Mouse (Mus musculus): ENCODE results near the gene U2surp.

Gene U2surp

DNA sequence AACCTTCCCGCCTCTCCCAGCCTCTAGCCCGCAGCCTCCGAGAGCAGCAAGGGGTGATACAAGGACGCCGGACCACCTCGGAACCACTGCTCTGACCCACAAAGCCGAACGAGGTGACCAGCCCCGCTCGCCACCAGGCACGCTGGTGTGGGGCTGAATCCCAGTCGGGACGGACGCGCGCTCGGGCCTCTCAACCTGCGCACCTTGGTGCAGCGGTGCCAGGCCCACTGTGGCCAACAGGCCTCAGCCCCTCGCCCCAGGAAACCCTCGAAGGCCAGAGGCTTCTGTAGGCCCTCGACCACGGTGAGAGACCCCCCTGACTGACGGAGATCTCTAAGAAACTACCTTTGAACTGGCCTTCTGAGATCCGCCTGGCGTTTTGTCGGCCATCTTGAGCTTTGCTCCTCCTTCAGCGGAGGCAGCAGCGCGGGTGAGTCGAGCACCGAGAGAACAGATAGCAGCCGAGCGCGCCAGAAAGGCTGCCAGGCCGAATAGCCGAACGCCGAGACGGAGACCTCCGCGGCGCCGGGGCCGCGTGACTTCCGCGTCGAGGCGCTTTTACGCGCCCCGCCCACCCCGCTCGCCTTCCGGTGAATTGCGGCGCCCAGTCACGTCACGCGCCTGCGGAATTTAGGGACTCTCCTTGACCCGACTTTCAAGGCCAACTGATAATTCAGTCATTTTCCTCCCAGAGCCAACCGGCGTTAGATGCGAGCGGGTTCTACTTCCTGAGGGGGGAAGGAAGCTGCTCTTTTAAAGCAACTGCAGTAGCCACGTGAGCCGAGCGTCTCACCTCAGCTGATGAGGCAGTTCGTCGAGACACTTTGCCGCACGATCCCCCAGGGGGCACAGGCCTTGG is at the start of gene U2surp:
U2surp (minus strand) TSS at position 525 of the 859 bp plus-strand sequence.
- DNase-seq (ENCODE audit: low spot score in 2 of 2), result peak; percentile 93 to 96

DNA sequence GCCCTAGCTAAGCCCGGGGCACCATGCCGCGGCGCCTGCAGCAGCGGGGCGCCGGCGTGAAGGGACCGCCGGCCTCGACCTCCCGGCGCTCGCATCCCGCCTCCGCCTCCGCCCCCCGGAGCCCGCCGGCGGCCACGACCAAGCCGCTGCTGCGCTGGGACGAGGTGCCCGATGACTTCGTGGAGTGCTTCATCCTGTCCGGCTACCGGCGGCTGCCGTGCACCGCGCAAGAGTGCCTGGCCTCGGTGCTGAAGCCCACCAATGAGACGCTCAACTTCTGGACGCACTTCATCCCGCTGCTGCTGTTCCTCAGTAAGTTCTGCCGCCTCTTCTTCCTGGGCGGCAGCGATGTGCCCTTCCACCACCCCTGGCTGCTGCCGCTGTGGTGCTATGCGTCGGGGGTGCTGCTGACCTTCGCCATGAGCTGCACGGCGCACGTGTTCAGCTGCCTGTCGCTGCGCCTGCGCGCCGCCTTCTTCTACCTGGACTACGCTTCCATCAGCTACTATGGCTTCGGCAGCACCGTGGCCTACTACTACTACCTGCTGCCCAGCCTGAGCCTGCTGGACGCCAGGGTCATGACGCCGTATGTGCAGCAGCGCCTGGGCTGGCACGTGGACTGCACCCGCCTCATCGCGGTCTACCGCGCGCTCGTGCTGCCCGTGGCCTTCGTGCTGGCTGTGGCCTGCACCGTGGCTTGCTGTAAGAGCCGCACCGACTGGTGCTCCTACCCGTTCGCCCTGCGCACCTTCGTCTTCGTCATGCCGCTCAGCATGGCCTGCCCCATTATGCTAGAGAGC is 48.3 kb upstream of the U2surp start:
- DNase-seq (ENCODE audit: low spot score in 2 of 2), result no peak

- DNase-seq (ENCODE audit: low spot score in 2 of 2), result no peak
These were observed 47.5 kb upstream of the U2surp start, which contains the start of gene Paqr9 for GRCm38 (mm10) chr9:95559059-95559935. TSS of gene Paqr9 (plus strand) at chr9:95559657.

DNA sequence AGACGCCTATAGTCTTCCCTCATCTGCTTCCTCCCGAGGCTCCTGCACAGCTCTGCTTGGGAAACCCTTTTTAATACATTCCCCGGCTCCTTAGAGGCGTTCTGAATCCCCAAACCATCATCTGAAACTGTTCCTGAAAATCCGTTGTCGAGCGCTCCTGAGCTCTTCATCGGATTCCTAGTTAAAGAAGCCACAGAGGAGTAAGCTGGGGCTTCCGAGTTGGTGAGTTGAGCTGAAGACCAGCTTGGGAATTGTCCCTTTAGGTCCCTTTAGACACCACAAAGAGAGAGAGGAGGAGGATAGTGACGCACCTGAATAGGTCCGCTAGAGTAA is 46.9 kb upstream of the U2surp start:
- no peak for DNase-seq (ENCODE audit: low spot score in 2 of 2)

- DNase-seq (ENCODE audit: low spot score in 2 of 2), result no peak
These were observed 45.9 kb upstream of the U2surp start for GRCm38 (mm10) chr9:95557722-95558121.

- no peak for DNase-seq (ENCODE audit: low spot score in 2 of 2)
These were observed 44.3 kb upstream of the U2surp start for GRCm38 (mm10) chr9:95556067-95556512.

- no peak for DNase-seq (ENCODE audit: low spot score in 2 of 2)
These were observed 43.5 kb upstream of the U2surp start for GRCm38 (mm10) chr9:95555233-95555740.

GRCm38 (mm10) chr9:95554231-95555221 is 42.7 kb upstream of the U2surp start:
- no peak for DNase-seq (ENCODE audit: low spot score in 2 of 2)

DNA sequence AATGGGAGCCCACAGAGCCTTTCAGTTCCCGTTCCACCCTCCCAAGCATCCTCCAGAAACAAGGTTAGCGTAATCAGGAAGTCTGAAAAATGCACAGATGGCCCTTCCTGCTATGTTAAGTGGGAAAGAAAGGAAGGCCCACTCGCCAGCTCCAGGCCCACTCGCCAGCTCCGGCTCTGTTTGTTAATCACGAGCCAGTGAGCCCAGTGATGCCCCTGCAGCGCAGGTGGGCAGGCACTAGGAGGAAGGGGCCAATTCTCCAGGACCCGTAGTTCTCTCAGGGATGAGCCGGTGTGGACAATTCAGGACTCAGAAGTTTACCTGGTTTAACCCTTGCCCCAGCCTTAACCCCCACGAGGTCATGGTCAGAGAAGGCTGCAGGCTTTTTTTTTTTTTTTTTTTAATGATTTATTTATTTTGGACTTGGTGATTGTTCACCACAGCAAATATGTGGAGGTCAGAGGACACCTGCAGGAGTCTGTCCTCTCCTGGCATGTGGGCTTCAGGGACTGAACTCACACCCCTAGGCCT is 40.4 kb upstream of the U2surp start:
- no peak for DNase-seq (ENCODE audit: low spot score in 2 of 2)

- no peak for DNase-seq (ENCODE audit: low spot score in 2 of 2)
These were observed 39.3 kb upstream of the U2surp start for GRCm38 (mm10) chr9:95550856-95551774.

DNA sequence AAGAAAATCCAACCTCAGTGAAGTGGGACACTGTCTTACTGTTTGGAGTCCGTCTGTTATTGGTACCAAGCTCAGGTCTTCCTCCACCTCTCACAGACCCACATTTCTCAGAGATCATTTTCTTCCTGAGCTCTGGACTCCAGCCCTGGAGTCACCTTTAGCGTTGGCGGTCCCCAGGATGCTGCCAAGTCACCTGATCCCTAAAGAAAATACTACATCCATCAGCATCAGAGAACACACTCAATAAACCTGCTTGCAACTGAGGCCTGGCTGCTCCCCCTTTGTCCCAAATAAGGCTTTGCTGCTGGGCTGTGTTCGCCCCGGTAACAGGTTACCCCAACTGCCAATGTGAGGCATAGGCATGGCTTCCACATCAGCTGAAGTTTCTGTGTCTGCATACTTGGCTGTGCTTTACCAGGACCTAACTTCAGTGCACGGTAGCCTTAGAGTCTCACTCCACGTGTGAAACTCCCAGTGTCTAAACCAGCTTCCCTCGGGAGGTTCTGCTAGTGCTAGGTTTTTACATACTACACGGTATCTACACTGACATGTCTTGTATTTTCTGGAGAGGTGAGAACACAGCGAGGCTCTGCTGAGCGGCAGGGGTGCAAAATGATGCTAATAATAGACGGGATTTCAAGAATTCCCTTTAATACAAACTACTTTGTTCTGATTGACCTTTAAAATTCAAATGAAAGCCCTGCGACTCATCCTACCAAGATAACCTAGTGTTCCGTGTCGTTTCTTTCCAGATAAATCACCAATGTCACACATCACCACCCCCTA is 38.0 kb upstream of the U2surp start:
- DNase-seq (ENCODE audit: low spot score in 2 of 2), result no peak

GRCm38 (mm10) chr9:95546679-95547078 is 34.9 kb upstream of the U2surp start:
- no peak for DNase-seq (ENCODE audit: low spot score in 2 of 2)

- no peak for DNase-seq (ENCODE audit: low spot score in 2 of 2)
These were observed 32.8 kb upstream of the U2surp start for GRCm38 (mm10) chr9:95544598-95544997.

DNA sequence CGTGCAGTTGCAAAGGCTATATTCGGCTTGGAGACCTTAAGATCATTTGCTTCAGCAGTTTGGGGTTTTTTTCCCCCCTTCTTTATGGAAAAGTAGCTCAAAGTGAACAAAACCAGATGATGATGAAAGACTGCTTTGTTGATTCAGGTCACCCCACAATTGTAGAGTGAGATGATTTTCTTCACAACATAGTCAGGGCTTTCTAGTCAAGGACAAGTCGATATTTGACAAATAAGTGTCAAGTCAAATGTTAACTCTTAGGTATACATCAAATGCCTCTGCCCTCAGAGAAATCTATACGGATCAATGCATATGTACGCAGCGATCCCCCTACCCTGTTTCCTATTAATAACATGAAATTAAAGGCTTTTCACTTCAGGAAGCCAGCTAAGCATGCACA is 30.7 kb upstream of the U2surp start:
- DNase-seq (ENCODE audit: low spot score in 2 of 2), result no peak

DNA sequence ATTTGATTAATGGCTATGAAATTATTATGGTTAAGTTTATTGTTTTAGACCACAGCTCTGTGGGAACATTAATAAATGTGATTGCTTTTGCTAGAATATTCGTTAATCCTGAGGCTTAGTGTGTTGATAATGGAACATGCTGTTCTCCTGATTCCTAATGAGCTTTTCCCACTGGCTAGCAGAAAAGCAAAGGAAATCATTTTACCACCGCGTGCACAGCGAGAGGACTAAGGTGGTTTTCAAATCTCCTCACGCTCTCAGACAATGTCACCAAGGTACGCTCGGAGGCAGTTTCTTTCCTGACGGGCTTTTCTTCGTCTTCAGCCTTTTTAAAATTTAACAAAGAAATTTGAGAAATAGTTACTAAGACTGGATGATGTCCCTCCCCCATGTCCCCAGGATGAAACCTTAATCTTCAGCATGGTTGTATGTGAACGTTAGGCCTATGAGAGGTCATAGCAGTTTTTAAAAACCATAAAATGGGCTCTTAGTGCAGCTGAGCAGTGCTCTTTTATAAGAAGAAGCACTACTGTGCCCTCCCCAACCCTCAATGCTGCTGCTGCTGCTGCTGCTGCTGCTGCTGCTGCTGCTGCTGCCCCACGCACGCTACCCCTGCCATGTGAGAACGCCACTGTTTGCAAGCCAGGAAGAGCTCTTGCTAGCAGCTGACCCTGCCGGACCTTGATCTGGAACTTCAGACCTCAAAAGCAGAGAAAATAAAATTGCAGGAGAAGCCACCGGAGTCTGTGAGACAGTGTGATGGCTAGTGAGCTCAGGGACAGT is 30.0 kb upstream of the U2surp start:
- no peak for DNase-seq (ENCODE audit: low spot score in 2 of 2)

DNA sequence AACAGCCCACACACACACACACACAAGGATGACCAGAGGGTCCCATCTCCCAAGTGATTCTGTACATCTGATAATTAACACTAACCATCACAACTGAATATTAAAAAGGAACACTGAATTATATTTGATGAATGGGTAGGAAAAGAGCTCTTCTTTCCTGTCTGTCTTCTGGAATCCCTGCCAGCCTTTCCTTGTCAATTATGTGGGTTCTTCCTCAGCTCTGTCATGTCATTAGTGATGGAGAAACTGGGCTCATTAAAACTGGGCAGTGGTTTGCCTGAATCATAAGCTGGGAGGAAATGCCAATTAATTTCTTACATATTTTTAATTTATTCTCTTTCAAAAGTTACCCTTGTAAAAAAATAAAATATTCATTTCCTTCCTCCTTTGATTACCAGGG is 29.4 kb upstream of the U2surp start:
- no peak for DNase-seq (ENCODE audit: low spot score in 2 of 2)

DNA sequence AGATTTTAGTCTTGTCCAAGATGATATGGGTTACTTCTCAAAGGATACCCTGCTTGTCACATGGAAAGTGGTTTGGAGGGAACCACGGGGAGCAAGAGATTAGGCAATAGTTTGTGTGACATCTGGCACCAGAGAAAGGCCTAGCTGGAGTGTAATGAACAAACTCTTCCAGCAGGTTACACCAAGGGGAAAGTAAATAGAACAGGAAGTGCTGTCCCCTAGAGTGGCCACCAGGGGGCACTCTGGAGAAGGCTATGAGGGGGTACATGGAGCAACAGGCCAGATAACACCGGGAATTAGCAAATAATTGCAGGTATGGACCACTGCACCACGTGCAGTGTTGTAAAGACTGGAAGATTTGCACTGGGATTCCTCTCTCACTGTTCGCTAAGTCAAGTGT is 28.7 kb upstream of the U2surp start:
- DNase-seq (ENCODE audit: low spot score in 2 of 2), result peak; percentile 38 to 57

Measured in natural killer cell, adult 2 months (primary cell).